Mouse (Mus musculus): ENCODE results near the gene Cyp2c68.
"Not testable (repeated sequence)": the region's sequence is repeated elsewhere in the genome, so short reads cannot be mapped to it uniquely, and the experiment has no call there.

The Cyp2c68 gene

DNA sequence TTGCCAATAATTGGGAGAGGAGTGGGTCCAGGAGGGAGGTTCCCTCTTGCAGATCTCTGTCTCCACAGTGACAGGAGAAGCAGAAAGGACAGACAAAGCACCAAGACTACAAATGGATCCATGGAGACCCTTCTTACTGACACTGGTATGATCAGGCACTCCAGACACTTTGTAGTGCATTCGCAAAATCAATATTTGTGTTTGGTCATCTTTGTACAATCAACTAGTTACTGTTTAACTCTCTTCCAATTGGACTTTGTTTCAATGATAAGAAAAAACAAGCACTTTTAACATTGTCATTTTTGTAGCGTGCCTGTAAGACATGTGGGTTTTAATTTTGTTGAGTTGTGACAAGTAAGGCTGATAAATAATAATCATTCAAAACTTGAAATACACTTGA lies at the start of gene Cyp2c68:
Cyp2c68 (minus strand) TSS at position 135 of the 400 bp plus-strand sequence.
- no peak for DNase-seq (ENCODE audit: low spot score)

DNA sequence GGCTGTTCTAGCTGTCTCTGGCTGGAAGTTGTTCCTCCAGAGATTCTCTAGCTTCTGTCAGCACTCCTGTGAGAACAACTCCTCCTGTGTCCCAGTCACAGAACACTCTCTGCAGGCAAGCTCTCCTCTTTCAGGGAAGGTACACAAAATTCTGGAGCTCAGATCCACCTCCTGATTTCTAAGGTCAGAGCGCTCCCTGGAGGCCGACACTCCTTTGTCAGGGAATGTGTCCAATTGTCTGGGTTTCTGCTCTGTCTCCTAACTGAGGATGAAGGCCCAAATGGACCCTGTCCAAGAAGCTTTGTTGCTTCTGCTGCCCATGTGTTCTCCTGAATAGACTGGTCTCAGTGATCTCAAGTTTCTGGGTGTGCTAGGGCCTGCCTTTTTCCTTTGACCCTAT lies 44.6 kb upstream of the Cyp2c68 start:
- DNase-seq (ENCODE audit: low spot score) = not testable (repeated sequence)

DNA sequence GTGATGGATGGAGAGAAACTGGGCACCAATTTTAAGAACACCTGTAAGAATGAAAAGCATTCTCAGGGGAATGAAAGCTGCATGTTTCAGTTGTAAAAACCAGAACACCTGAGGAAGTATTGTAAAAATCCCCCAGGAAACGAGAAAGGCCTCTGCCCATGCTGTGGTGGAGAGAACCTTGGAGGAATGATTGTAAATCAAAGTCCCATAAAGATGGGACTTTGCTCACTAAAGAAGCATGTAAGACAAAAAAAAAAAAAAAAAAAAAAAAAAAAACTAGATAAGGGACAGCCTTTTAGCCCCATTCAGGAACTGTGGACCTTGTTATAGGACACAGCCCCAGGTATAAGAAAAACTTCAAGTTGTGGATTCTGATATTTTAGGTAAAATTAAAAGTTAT lies 4.5 kb upstream of the Cyp2c68 start:
- DNase-seq (ENCODE audit: low spot score) = no peak

GRCm38 (mm10) chr19:39744361-39744760 lies 3.5 kb upstream of the Cyp2c68 start:
- not testable (repeated sequence) for DNase-seq (ENCODE audit: low spot score)

GRCm38 (mm10) chr19:39711116-39711515 lies 29.7 kb downstream of the Cyp2c68 start:
- not testable (repeated sequence) for DNase-seq (ENCODE audit: low spot score)

DNA sequence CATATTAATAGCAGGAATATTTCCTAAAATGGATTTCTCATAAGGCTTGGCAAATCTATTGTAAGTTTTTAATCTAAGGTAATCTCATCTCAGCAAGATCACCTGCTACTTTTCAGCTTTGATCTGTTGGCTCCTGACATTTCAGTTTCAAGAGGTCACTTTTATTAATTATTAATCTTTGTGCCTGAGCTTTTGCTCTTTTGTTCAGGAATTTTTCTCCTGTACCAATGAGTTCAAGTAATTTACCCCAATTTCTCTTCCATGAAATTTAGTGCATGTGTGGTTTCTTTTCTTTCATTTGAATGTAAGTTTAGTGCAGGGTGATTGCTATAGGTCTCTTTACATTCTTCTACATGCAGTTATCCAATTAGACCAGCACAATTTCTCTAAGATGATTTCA lies 75.2 kb downstream of the Cyp2c68 start:
- DNase-seq (ENCODE audit: low spot score) = not testable (repeated sequence)

DNA sequence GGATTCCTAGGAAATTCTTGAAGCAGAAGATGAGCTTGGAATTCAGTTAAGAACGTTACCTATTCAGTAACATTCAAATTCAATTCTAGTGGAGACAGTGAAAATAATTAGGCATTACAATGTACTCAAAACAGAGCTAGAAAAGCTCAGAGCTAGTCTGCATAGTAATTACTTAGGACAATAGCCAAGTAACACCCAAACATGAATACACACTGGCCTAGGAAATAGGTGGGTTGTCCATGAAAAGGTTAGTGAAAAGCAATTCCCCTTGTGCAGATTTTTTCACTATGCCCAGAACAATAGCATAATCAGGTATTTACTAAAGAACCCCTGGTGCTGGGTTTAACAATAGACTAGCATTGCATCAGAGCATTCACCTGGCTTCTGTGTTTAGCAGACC lies 88.5 kb downstream of the Cyp2c68 start:
- DNase-seq (ENCODE audit: low spot score) = no peak

- DNase-seq (ENCODE audit: low spot score) = no peak
Measured at GRCm38 (mm10) chr19:39648938-39649337, 91.9 kb downstream of the Cyp2c68 start, which contains the start of gene Cyp2c67. Gene Cyp2c67 (minus strand): TSS chr19:39649051.

DNA sequence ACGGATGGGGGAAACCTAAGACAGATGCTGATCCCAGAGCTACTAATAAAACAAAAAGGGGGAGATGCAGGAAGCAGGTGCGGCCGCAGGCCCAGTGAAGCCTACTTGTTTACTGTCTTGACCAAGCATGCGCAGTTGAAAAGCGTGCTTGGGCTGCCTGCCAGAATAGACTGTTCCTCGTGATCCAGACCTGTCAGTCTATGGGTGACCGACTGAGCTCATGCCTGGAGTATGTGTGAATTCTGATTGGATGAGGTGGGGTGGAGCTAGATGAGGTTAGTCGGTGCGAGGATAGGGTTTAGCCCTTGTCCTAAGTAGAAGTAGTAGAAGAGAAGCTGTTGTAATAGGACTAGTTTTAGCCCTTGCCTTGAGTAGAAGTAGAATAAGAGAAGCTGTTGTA lies 93.3 kb downstream of the Cyp2c68 start:
- DNase-seq (ENCODE audit: low spot score) = no peak

DNA sequence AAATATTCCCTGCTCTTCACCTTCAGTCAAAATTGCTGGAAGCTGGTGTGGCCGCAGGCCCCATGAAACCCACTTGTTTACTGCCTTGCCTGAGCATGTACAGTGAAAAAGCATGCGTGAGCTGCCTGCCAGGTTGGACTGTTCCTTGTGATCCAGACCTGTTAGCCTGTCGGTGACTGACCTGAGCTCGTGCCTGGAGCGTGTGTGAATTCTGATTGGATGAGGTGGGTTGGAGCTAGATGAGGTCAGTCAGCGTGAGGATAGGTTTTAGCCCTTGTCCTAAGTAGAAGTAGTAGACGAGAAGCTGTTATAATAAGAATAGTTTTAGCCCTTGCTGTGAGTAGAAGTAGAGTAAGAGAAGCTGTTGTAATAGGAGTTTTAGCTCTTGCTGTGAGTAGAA lies 96.3 kb downstream of the Cyp2c68 start:
- DNase-seq (ENCODE audit: low spot score) = not testable (repeated sequence)

Data from retina, embryonic 14.5 days (tissue).